Mouse (Mus musculus): Measurements from ENCODE around the gene Rnaset2b.
"Not testable (repeated sequence)": the region's sequence is repeated elsewhere in the genome, so short reads cannot be mapped to it uniquely, and the experiment has no call there.

- not testable (repeated sequence) for TF ChIP-seq CTCF (IDR thresholded peaks at IDR 0.05; ENCODE audit: low read depth); EP300 (optimal IDR thresholded peaks at IDR 0.05)
Observed at GRCm38 (mm10) chr17:7001790-7002585, 31.6 kb downstream of the Rnaset2b start.

Data from stomach, postnatal 0 days (tissue).